Mouse (Mus musculus): ENCODE data around the gene Mrpl16.
A peak's percentile ranks its signal among the peaks of the same experiment; 100 is the strongest.

The Mrpl16 gene

DNA sequence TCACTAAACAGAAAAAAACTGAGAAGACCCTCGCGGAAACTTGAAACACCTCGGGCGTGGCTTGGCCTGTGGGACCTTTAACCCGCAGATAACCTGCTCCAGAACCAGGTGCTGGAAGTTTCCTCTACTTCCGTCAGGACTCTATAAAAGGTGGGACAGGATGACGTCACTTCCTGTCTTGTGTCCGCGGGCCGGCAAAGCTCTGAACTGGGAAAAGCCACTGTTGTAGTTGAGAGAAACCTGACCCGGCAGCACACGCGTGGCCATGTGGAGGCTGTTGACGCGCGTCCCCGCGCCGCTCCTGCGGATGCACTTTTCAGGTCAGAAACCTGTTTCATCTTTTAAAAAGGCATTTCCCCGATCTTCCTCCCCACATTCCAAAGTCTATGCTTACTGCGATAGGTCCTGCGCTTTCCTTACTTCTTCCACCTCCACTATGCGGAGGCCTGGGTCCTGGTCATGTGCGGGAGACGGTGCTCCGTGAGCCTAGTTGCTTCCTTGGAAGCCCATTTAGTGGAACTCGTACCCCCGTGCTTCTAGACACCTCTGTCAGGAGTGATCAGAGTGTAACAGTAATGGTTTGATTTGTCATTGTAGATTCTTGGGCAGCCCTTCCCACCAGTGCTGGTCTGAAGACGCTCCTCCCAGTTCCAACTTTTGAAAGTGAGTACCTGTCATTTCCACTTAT is at the start of gene Mrpl16:
TSS of gene Mrpl16 (plus strand) at position 187 of the 688 bp plus-strand sequence.
- peak; percentile 86 to 93 for DNase-seq

- DNase-seq, result no peak
Measured at GRCm38 (mm10) chr19:11723870-11724269, 46.3 kb upstream of the Mrpl16 start.

GRCm38 (mm10) chr19:11724275-11724674 is 45.9 kb upstream of the Mrpl16 start:
- DNase-seq, result no peak

- no peak for DNase-seq
Measured at GRCm38 (mm10) chr19:11725915-11726314, 44.3 kb upstream of the Mrpl16 start.

GRCm38 (mm10) chr19:11727304-11727703 is 42.9 kb upstream of the Mrpl16 start:
- DNase-seq, result no peak

DNA sequence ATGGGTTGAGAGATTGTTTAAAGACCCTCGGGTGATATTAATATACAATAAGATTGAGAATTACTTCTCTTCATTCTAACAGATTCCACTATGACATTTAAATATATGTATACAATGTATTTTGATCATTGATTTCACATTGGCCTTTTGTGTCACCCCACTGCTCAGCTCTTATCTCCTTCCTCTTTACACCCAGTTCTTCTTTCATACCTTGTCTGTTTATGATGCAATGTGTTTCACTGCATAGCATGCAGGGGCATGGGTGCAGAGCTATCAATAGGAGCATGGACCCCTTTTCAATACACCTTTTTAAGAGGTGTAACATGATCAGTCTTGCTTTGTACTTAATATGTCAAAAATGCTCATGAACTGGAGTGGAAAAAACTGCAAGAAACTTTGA is 39.9 kb upstream of the Mrpl16 start:
- no peak for DNase-seq

GRCm38 (mm10) chr19:11736455-11736854 is 33.7 kb upstream of the Mrpl16 start:
- DNase-seq, result no peak

- DNase-seq, result no peak
Measured at GRCm38 (mm10) chr19:11745680-11746079, 24.5 kb upstream of the Mrpl16 start.

- DNase-seq, result no peak
Measured at GRCm38 (mm10) chr19:11747298-11747697, 22.9 kb upstream of the Mrpl16 start, which contains the start of gene Gif. Gif (plus strand) TSS chr19:11747554.

- no peak for DNase-seq
Measured at GRCm38 (mm10) chr19:11765059-11765458, 5.1 kb upstream of the Mrpl16 start.

- DNase-seq, result no peak
Measured at GRCm38 (mm10) chr19:11766413-11766812, 3.8 kb upstream of the Mrpl16 start.

DNA sequence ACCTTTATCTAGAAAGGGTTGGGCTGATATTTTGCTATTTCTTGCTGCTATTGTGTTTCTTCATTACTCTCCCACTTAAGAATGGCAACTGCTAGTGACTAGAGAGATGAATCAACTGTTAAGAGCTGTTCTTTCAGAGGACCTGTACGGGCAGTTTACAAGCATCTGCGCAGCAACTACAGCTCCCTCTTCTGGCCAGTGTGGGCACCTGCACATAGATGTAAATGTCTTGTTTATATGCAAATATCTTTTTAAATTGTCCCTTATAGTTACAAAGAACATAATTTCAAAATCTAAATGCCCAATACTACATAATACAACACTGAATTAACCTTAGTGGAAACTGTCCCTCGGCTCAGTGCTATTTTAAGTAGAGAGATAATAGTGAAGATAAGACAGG is 2.0 kb upstream of the Mrpl16 start:
- no peak for DNase-seq

- DNase-seq, result no peak
Measured at GRCm38 (mm10) chr19:11769257-11769920, 802 bp upstream of the Mrpl16 start.

- DNase-seq, result peak; percentile 29 to 75
Measured at GRCm38 (mm10) chr19:11777191-11777865, 7.1 kb downstream of the Mrpl16 start.

GRCm38 (mm10) chr19:11785409-11786154 is 15.4 kb downstream of the Mrpl16 start:
- DNase-seq, result no peak

DNA sequence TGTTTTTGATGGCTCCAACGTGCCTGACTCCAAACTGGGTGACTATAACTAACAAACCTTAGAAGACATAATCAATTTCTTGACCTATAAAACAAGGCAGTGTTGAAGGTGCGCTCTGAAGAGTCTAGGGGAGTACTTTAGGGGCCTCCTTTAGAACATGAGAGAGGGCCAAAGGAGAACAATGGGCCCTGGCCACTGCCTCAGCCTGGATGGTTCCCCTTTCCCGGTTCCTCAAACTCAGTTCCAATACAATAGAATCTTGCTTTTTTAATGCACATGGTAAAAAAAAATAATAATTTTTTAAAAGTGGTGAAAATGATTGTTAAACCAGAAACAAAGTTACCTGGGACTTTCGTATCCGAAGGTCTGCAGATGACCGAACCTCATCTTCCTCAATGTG is 17.6 kb downstream of the Mrpl16 start:
- DNase-seq, result no peak

DNA sequence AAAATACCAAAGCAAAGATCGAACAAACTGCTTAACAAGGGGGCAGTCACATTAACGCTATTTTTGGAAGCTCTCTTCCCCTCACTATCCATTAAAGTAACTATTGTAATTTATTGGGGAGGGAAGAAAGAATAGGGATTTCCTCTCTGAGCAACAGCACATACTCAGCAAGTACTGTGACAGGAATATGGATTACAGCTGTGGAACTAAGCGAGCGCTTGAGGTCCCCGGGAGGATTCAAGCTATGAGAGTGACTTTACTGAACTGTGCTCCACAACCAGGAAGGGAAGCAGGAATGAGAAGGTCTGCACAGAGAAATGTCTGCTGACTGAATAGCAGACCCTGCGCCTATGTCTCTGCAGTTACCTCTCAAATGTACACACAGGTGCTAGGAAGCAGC is 18.7 kb downstream of the Mrpl16 start:
- DNase-seq, result no peak

- no peak for DNase-seq
Measured at GRCm38 (mm10) chr19:11791825-11792224, 21.6 kb downstream of the Mrpl16 start.

GRCm38 (mm10) chr19:11793741-11794359 is 23.7 kb downstream of the Mrpl16 start:
- DNase-seq, result no peak

DNA sequence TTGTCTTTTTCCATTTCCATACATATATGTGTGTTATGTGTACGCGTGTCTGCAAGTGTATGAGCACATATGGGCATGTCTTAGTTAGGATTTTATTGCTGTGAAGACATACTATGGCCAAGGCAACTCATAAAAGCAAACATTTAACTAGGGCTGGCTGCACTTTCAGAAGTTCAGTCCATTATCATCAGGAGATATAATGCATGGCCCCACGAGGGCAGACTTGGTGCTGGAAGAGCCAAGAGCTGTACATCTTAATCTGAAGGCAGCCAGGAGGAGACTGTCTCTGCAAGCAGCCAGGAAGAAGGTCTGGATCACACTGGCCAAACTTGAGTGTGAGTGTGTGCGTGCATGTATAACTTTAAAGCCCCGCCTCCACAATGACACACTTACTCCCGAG is 24.3 kb downstream of the Mrpl16 start:
- DNase-seq, result no peak

DNA sequence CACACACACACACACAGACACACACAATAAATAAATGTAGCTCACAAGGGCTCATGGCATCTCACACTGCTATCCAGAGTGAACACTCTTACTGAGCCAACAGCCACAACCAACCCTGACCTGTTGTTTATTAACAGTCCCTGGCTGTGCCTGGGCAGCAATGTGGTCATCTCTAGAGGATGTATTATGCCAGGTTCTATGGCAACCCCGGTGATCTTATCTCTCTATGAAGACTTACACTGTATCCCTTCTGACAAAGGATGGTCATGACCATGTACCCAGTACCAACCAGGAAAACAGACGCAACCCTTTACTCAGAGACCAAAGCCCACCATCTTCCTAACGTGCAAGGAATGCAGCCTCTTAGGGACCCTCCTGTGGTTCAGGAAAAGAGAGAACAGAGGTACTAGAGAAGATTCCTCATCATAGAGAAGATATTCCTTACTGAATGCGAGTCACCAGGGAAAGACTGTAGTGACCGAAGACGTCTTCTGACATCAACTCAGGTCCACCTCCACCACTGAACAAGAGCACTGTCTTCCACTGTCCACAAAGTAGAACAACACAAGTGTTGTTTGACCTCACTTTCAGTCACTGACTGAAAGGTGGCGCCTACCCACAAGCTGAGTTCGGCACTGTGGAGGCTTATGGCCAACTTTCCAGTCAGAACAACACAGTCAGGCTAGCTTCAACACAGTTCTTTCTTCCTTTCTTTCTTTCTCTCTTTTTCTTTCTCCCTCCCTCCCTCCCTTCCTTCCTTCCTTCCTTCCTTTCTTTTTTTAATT is 30.5 kb downstream of the Mrpl16 start:
- DNase-seq, result no peak

- DNase-seq, result no peak
Measured at GRCm38 (mm10) chr19:11804423-11804822, 34.2 kb downstream of the Mrpl16 start.

Measured in kidney, adult 8-10 months (tissue).